Mouse (Mus musculus) midbrain, embryonic 11.5 days (tissue): ENCODE data around the gene Rnf4. TPM values are rescaled to one million over a fixed set of nuclear protein-coding genes. Genes with fewer than 3 reads are reported as not detected.

Experiments used
- ATAC-seq: fragments of 200-750 bp; cut with Nextera tagmentation; 2 replicates; pipeline ENCODE4 v1.8.0; 2017; ENCODE audit warnings: moderate TSS enrichment, moderate library complexity; ENCODE audit not compliant: low FRiP score
- DNase-seq: peaks from one replicate; pipeline ENCODE4 v3.0.0; 2015; ENCODE audit warnings: low spot score; ENCODE audit errors: missing footprints
- H3K27ac ChIP-seq: fragments of 300-500 bp; sonication (generic); 2 replicates; pipeline ENCODE4 v1.5.1; 2014; ENCODE audit warnings: low read depth, low read length
- H3K27me3 ChIP-seq: fragments of 300-500 bp; sonication (generic); 2 replicates; pipeline ENCODE4 v1.6.1; 2014; ENCODE audit warnings: mild to moderate bottlenecking, low read length, moderate library complexity, mixed read lengths; ENCODE audit not compliant: control insufficient read depth, insufficient read depth
- H3K36me3 ChIP-seq: fragments of 300-500 bp; sonication (generic); 2 replicates; pipeline ENCODE4 v1.6.1; 2014; ENCODE audit warnings: mild to moderate bottlenecking, low read length, moderate library complexity, mixed read lengths; ENCODE audit not compliant: control insufficient read depth, insufficient read depth
- H3K4me1 ChIP-seq: fragments of 300-500 bp; sonication (generic); 2 replicates; pipeline ENCODE4 v1.6.1; 2014; ENCODE audit warnings: low read length; ENCODE audit not compliant: control insufficient read depth, insufficient read depth
- H3K4me2 ChIP-seq: fragments of 300-500 bp; sonication (generic); 2 replicates; pipeline ENCODE4 v1.6.1; 2014; ENCODE audit warnings: mild to moderate bottlenecking, moderate library complexity
- H3K4me3 ChIP-seq: fragments of 300-500 bp; sonication (generic); 2 replicates; pipeline ENCODE4 v1.5.1; 2014; ENCODE audit warnings: low read depth, low read length
- H3K9ac ChIP-seq: fragments of 300-500 bp; sonication (generic); 2 replicates; pipeline ENCODE4 v1.6.1; 2014; ENCODE audit warnings: low read length
- H3K9me3 ChIP-seq: fragments of 300-500 bp; sonication (generic); 2 replicates; pipeline ENCODE4 v1.6.1; 2016; ENCODE audit warnings: low read length; ENCODE audit not compliant: control insufficient read depth
- WGBS: fragments of 180-500 bp; shearing (Covaris S2); extraction: QIAGEN DNeasy Blood & Tissue Kit; methylation state at CpG from one replicate; pipeline ENCODE4 v1.1.7; 2014; 5-methylcytosine and 5-hydroxymethylcytosine counted together
- polyA plus RNA-seq: library from polyadenylated mRNA; unstranded; fragments of >200 nt; fragmentation: Nextera tagmentation; extraction: Ambion mirVana; gene quantifications from 2 replicates; pipeline ENCODE4 v1.2.1, GENCODE M21; 2014

The Rnf4 gene
- polyA plus RNA-seq, 1 experiment from 2014 or later: 190 TPM

DNA sequence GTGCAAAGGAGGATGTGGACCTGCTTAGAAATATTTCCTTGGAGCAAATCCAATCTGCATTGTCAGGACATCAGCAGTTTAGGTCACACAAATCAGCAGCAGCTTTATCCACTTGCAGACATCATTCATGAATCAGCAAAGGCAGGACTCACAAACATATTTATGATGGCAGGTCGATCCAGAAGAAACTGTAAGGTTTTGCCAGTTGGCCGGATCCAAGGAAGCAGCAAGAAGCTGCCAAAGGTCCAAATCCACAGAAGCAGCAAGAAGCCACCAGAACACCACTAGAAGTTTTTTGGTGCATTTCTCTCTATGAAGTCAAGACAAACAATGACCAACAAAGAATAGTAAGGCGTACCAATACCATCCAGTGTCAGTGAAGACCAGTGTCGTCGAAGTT lies 49.5 kb downstream of the Rnf4 start:
- Histone ChIP-seq H3K4me3 (no peak overlapping the region), H3K36me3 (no peaks in the 10 kb centered on the region), H3K9me3 (peaks cover 4% of the 10 kb centered on the region; the same call in 1 of the 2 replicates), H3K4me2 (no peak overlapping the region), H3K27me3 (no peaks in the 10 kb centered on the region), H3K27ac (no peak overlapping the region), H3K9ac (no peak overlapping the region), H3K4me1 (no peaks in the 10 kb centered on the region)
- peak; percentile 8 for DNase-seq
- 97% methylated on average over 5 of the region's 5 CpGs for WGBS
- no peak for ATAC-seq

DNA sequence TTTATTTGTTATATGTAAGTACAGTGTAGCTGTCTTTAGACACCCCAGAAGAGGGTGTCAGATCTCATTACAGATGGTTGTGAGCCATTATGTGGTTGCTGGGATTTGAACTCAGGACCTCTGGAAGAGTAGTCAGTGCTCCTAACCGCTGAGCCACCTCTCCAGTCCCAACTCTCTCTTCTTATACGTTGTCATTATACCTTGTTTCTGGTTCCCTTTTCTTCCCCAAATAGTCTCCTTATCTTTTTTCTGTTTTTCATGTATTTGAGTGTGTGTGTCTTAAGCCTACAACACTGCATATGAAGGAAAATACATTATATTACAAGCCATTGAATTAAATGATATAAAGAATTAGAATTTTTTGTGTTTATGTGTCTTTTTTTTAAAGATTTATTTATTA lies 50.7 kb downstream of the Rnf4 start:
- ATAC-seq (no peak), DNase-seq (no peak)
- Histone ChIP-seq H3K36me3 (no peaks in the 10 kb centered on the region), H3K27ac (no peak overlapping the region), H3K27me3 (no peaks in the 10 kb centered on the region), H3K4me3 (no peak overlapping the region), H3K9ac (no peak overlapping the region), H3K4me2 (no peak overlapping the region), H3K4me1 (no peaks in the 10 kb centered on the region), H3K9me3 (peaks cover 4% of the 10 kb centered on the region; the same call in 1 of the 2 replicates)
- WGBS: 99% methylated on average over 2 of the region's 2 CpGs

DNA sequence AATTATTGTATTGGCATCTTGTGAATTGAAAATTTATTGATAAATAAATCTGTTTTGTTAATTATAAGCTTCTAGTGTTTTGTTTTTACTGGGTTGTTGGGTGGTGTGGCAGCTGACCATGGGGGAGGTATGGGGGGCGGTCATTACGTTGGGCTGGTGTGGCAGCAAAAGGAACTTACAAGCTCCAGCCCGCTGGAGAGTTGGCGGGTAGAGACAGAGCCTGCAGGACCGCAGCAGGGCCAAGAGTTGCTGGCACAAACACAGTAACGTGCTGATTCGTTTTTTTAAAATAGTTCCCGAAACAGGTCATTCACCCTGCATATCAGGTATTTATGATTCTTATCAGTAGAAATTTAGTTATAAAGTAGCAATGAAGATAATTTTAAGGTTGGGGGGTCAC lies 57.2 kb downstream of the Rnf4 start:
- H3K4me3 ChIP-seq: no peak overlapping the region
- H3K4me1 ChIP-seq: no peaks in the 10 kb centered on the region
- no peak overlapping the region for H3K9ac ChIP-seq
- DNase-seq (peak; percentile 57), ATAC-seq (no peak)
- H3K27ac ChIP-seq: no peak overlapping the region
- H3K27me3 ChIP-seq: no peaks in the 10 kb centered on the region
- 95% methylated on average over 8 of the region's 8 CpGs for WGBS
- H3K4me2 ChIP-seq: no peak overlapping the region
- no peaks in the 10 kb centered on the region for H3K9me3 ChIP-seq
- no peaks in the 10 kb centered on the region for H3K36me3 ChIP-seq

DNA sequence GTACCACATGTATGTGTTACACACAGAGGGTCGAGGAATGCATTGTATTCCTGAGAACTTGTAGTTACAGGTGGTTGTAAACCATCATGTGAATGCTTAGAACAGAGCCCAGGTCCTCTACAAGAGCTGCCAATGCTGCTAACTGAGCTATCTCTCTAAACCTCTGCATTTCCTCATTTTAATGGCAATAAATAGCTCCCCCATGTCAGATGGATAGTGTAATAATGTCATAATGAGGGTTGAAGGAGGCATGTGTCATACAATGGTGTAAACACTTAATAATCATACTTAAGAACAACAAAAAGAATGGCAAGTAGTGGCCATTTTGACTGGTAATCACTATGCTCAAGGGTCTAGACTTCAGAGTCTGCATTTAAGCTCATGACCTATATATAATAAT lies 59.3 kb downstream of the Rnf4 start:
- H3K4me2 ChIP-seq: no peak overlapping the region
- no peak overlapping the region for H3K27ac ChIP-seq
- 88% methylated on average over 1 of the region's 1 CpGs for WGBS
- H3K9ac ChIP-seq: no peak overlapping the region
- no peak for ATAC-seq
- no peaks in the 10 kb centered on the region for H3K36me3 ChIP-seq
- no peaks in the 10 kb centered on the region for H3K9me3 ChIP-seq
- H3K4me3 ChIP-seq: no peak overlapping the region
- DNase-seq: peak; percentile 53
- no peaks in the 10 kb centered on the region for H3K27me3 ChIP-seq
- H3K4me1 ChIP-seq: no peaks in the 10 kb centered on the region

DNA sequence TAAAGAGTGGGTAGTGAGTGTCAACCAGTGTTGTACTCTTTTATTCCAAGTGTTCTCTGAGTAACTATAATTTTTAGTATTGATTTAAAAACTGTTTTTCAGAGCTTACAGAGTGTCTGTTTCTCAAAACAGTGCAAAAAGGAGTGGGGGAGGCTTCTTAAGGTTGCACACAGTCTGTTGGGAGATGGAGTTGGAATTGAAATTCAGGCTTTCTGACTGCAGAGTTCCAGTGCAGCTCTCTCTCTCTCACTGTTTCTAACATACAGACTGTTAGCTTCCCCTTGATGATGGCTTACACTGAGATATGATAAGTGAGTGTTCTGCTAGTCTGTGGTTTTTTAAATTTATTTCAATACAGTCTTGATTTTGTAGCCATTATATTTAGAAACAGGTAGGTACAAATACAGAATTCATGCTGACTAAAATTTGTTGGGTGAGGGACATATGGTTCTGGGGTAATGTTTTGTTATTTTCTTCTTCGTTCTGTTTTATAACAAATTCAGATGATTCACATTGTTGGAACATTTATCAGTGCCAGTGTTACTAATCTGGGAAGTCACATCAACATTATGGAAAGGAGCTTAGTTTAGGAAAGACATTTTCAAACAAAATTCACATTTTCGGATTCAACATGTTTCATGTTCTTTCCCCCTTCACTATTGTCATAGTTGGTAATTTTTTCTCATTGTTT lies 59.9 kb downstream of the Rnf4 start:
- H3K4me1 ChIP-seq: no peaks in the 10 kb centered on the region
- H3K9me3 ChIP-seq: no peaks in the 10 kb centered on the region
- 94% methylated on average over 2 of the region's 2 CpGs for WGBS
- H3K4me3 ChIP-seq: no peak overlapping the region
- no peaks in the 10 kb centered on the region for H3K27me3 ChIP-seq
- no peak overlapping the region for H3K4me2 ChIP-seq
- ATAC-seq: no peak
- H3K36me3 ChIP-seq: no peaks in the 10 kb centered on the region
- H3K27ac ChIP-seq: no peak overlapping the region
- no peak overlapping the region for H3K9ac ChIP-seq
- DNase-seq: peak; percentile 47

DNA sequence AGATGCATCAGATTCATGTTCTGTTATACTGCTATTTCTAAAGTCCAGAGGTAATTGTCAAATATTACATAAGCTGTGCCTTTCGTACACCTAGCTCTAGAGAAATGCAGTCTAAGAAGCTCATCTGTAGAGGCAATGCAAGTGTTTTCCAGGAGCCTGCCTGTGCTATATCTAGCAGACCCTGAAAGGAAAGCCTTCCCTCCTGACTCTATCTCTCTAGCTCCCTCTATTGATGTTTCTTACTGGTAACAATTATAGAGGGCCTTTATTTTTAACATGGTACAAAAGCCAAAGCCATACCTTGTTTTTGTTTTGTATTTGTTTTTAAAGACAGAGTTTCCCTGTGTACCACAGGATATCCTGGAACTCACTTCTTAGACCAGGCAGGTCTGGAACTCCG lies 61.8 kb downstream of the Rnf4 start:
- H3K4me2 ChIP-seq: no peak overlapping the region
- H3K9ac ChIP-seq: no peak overlapping the region
- no peak for DNase-seq
- no peak for ATAC-seq
- WGBS: 94% methylated on average over 2 of the region's 2 CpGs
- no peaks in the 10 kb centered on the region for H3K4me1 ChIP-seq
- no peaks in the 10 kb centered on the region for H3K27me3 ChIP-seq
- no peaks in the 10 kb centered on the region for H3K9me3 ChIP-seq
- H3K36me3 ChIP-seq: no peaks in the 10 kb centered on the region
- H3K27ac ChIP-seq: no peak overlapping the region
- no peak overlapping the region for H3K4me3 ChIP-seq

DNA sequence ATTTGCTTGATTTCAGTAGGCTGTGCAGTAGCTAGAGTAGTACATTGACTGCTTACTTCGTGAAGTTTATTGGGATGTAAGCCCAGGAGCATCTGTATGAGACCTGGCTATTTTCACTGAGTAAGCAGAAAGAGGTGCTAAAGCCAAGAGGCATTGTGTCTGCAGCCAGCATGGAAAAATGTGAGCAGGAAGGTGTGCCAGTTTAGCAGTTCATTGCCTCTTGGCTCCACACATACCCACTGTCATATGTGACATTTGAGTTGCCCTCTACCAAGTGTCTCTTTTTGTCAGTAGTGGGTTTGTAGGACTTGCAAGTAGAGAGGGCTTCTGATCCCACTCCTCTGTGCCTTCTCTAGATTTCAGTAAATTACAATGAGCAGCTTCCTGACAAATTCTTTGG lies 62.2 kb downstream of the Rnf4 start:
- DNase-seq: peak; percentile 53
- 78% methylated on average over 1 of the region's 1 CpGs for WGBS

More for the DNA sequence above, 62.2 kb downstream of the Rnf4 start:
- Histone ChIP-seq H3K27ac (no peak overlapping the region), H3K27me3 (no peaks in the 10 kb centered on the region), H3K9ac (no peak overlapping the region), H3K4me3 (no peak overlapping the region), H3K36me3 (no peaks in the 10 kb centered on the region), H3K9me3 (no peaks in the 10 kb centered on the region), H3K4me2 (no peak overlapping the region), H3K4me1 (no peaks in the 10 kb centered on the region)
- no peak for ATAC-seq

Other genes with a start within 250 kb of the Rnf4 start
- 0.40 and 1.5 TPM in 2 replicates for gene Poln, start 166.8 kb upstream of the Rnf4 start, polyA plus RNA-seq
- 47.7 and 48.1 TPM in 2 replicates for gene Haus3, start 166.8 kb upstream of the Rnf4 start, polyA plus RNA-seq
- 19.3 and 20.8 TPM in 2 replicates for gene Mxd4, start 148.6 kb upstream of the Rnf4 start, polyA plus RNA-seq
- 0.75 and 1.0 TPM in 2 replicates for gene Zfyve28, start 47.8 kb upstream of the Rnf4 start, polyA plus RNA-seq
- gene Cfap99, start 47.7 kb upstream of the Rnf4 start, polyA plus RNA-seq: 0.16 TPM in 1 of 2 replicates, not detected in the other
- 14.4 and 15.3 TPM in 2 replicates for gene Fam193a, start 33.6 kb downstream of the Rnf4 start, polyA plus RNA-seq
- 4.4 and 5.5 TPM in 2 replicates for gene Tnip2, start 177.7 kb downstream of the Rnf4 start, polyA plus RNA-seq
- 7.0 and 12.4 TPM in 2 replicates for gene Sh3bp2, start 189.5 kb downstream of the Rnf4 start, polyA plus RNA-seq
- gene Add1, start 237.4 kb downstream of the Rnf4 start, polyA plus RNA-seq: 150 and 160 TPM in 2 replicates